Mouse (Mus musculus): ENCODE data around the gene Gcg. TPM values are rescaled to one million over a fixed set of nuclear protein-coding genes. Genes with fewer than 3 reads are reported as not detected.

The Gcg gene
- polyA plus RNA-seq, 1 experiment: not detected

- no peak overlapping the region for H3K4me3 ChIP-seq
- no peak overlapping the region for H3ac ChIP-seq (ENCODE audit: control insufficient read depth, insufficient read length)
- peak overlapping the region; percentile 1 for H3K4me2 ChIP-seq (ENCODE audit: low read depth)
- TF ChIP-seq SRF (IDR thresholded peaks at IDR 0.05; ENCODE audit: control insufficient read depth, insufficient read length, low read depth) (no peak), TCF3 (IDR thresholded peaks at IDR 0.05; ENCODE audit: insufficient read length, low read depth) (no peak), E2F4 (IDR thresholded peaks at IDR 0.05; ENCODE audit: insufficient read depth) (no peak), TCF12 (IDR thresholded peaks at IDR 0.05; ENCODE audit: insufficient read depth, poor library complexity, severe bottlenecking) (no peak), CEBPB (IDR thresholded peaks at IDR 0.05; ENCODE audit: insufficient read depth, poor library complexity, severe bottlenecking) (no peak), MAX (IDR thresholded peaks at IDR 0.05; ENCODE audit: low read depth) (no peak)
- no peaks in the 10 kb centered on the region for H3K36me3 ChIP-seq (ENCODE audit: control insufficient read depth, insufficient read depth)
- no peaks in the 10 kb centered on the region for H3K27me3 ChIP-seq (ENCODE audit: control insufficient read depth, insufficient read depth, insufficient read length)
- H3K79me2 ChIP-seq (ENCODE audit: control insufficient read depth, insufficient read depth): no peaks in the 10 kb centered on the region
Observed at GRCm38 (mm10) chr2:62459241-62460174, 23.9 kb downstream of the Gcg start.

- Histone ChIP-seq H3K36me3 (ENCODE audit: control insufficient read depth, insufficient read depth) (no peaks in the 10 kb centered on the region), H3ac (ENCODE audit: control insufficient read depth, insufficient read length) (no peak overlapping the region), H3K4me2 (ENCODE audit: low read depth) (no peak overlapping the region), H3K79me2 (ENCODE audit: control insufficient read depth, insufficient read depth) (no peaks in the 10 kb centered on the region), H3K27me3 (ENCODE audit: control insufficient read depth, insufficient read depth, insufficient read length) (no peaks in the 10 kb centered on the region), H3K4me3 (no peak overlapping the region)
- TF ChIP-seq REST (IDR thresholded peaks at IDR 0.05; ENCODE audit: insufficient read depth, insufficient read length) (no peak), POLR2A (IDR thresholded peaks at IDR 0.05; ENCODE audit: insufficient read length, low read depth) (no peak), SRF (IDR thresholded peaks at IDR 0.05; ENCODE audit: control insufficient read depth, insufficient read length, low read depth) (no peak), MYOD1 (IDR thresholded peaks at IDR 0.05; ENCODE audit: control insufficient read depth in 1 of 3, insufficient read length in 2 of 3, low read depth in 2 of 3) (no peak), POLR2AphosphoS2 (IDR thresholded peaks at IDR 0.05; ENCODE audit: insufficient read length, low read depth) (no peak)
Observed at GRCm38 (mm10) chr2:62458070-62458469, 25.4 kb downstream of the Gcg start.

GRCm38 (mm10) chr2:62454991-62455390 lies 28.5 kb downstream of the Gcg start:
- H3K4me3 ChIP-seq: no peak overlapping the region
- no peak overlapping the region for H3ac ChIP-seq (ENCODE audit: control insufficient read depth, insufficient read length)
- H3K36me3 ChIP-seq (ENCODE audit: control insufficient read depth, insufficient read depth): no peaks in the 10 kb centered on the region
- H3K79me2 ChIP-seq (ENCODE audit: control insufficient read depth, insufficient read depth): no peaks in the 10 kb centered on the region
- no peaks in the 10 kb centered on the region for H3K27me3 ChIP-seq (ENCODE audit: control insufficient read depth, insufficient read depth, insufficient read length)
- no peak for TF ChIP-seq SRF (IDR thresholded peaks at IDR 0.05; ENCODE audit: control insufficient read depth, insufficient read length, low read depth)
- no peak overlapping the region for H3K4me2 ChIP-seq (ENCODE audit: low read depth)

GRCm38 (mm10) chr2:62454033-62454432 lies 29.4 kb downstream of the Gcg start:
- TF ChIP-seq REST (IDR thresholded peaks at IDR 0.05; ENCODE audit: insufficient read depth, insufficient read length): no peak
- no peak for TF ChIP-seq E2F4 (IDR thresholded peaks at IDR 0.05; ENCODE audit: insufficient read depth)
- no peak for TF ChIP-seq TCF3 (IDR thresholded peaks at IDR 0.05; ENCODE audit: insufficient read length, low read depth)
- no peak for TF ChIP-seq CEBPB (IDR thresholded peaks at IDR 0.05; ENCODE audit: insufficient read depth, poor library complexity, severe bottlenecking)
- no peak for TF ChIP-seq SRF (IDR thresholded peaks at IDR 0.05; ENCODE audit: control insufficient read depth, insufficient read length, low read depth)
- TF ChIP-seq POLR2AphosphoS2 (IDR thresholded peaks at IDR 0.05; ENCODE audit: insufficient read length, low read depth): no peak
- no peak for TF ChIP-seq MYOD1 (IDR thresholded peaks at IDR 0.05; ENCODE audit: control insufficient read depth in 1 of 3, insufficient read length in 2 of 3, low read depth in 2 of 3)
- TF ChIP-seq MAX (IDR thresholded peaks at IDR 0.05; ENCODE audit: low read depth): no peak
- TF ChIP-seq USF1 (IDR thresholded peaks at IDR 0.05; ENCODE audit: low read depth): no peak
- H3K4me2 ChIP-seq (ENCODE audit: low read depth): no peak overlapping the region
- H3K4me3 ChIP-seq: no peak overlapping the region
- no peak overlapping the region for H3ac ChIP-seq (ENCODE audit: control insufficient read depth, insufficient read length)
- no peaks in the 10 kb centered on the region for H3K79me2 ChIP-seq (ENCODE audit: control insufficient read depth, insufficient read depth)
- no peaks in the 10 kb centered on the region for H3K36me3 ChIP-seq (ENCODE audit: control insufficient read depth, insufficient read depth)
- no peaks in the 10 kb centered on the region for H3K27me3 ChIP-seq (ENCODE audit: control insufficient read depth, insufficient read depth, insufficient read length)

- Histone ChIP-seq H3K4me2 (ENCODE audit: low read depth) (peak overlapping the region; percentile 67), H3ac (ENCODE audit: control insufficient read depth, insufficient read length) (no peak overlapping the region), H3K4me3 (peak overlapping the region; percentile 1), H3K79me2 (ENCODE audit: control insufficient read depth, insufficient read depth) (no peaks in the 10 kb centered on the region), H3K36me3 (ENCODE audit: control insufficient read depth, insufficient read depth) (no peaks in the 10 kb centered on the region), H3K27me3 (ENCODE audit: control insufficient read depth, insufficient read depth, insufficient read length) (no peaks in the 10 kb centered on the region)
- peak; percentile 56; the same call in 1 of the 2 replicates for TF ChIP-seq CEBPB (IDR thresholded peaks at IDR 0.05; ENCODE audit: insufficient read depth, poor library complexity, severe bottlenecking)
- TF ChIP-seq MAX (IDR thresholded peaks at IDR 0.05; ENCODE audit: low read depth): no peak
- TF ChIP-seq MYOD1 (IDR thresholded peaks at IDR 0.05; ENCODE audit: control insufficient read depth in 1 of 3, insufficient read length in 2 of 3, low read depth in 2 of 3): peak in 2 of 3 experiments; percentile 50 to 86
- TF ChIP-seq REST (IDR thresholded peaks at IDR 0.05; ENCODE audit: insufficient read depth, insufficient read length): no peak
- peak; percentile 57 for TF ChIP-seq TCF12 (IDR thresholded peaks at IDR 0.05; ENCODE audit: insufficient read depth, poor library complexity, severe bottlenecking)
- TF ChIP-seq MYOG (IDR thresholded peaks at IDR 0.05; ENCODE audit: control insufficient read depth in 1 of 3, insufficient read depth in 1 of 3, insufficient read length in 2 of 3, low read depth in 2 of 3): peak in 2 of 3 experiments; percentile 72 to 86
Observed at GRCm38 (mm10) chr2:62450364-62450763, 33.1 kb downstream of the Gcg start.

All from myocyte (in vitro differentiated cells).